Mouse (Mus musculus) liver, embryonic 16.5 days (tissue): ENCODE data around the gene Abtb2. TPM values are rescaled to one million over a fixed set of nuclear protein-coding genes. Genes with fewer than 3 reads are reported as not detected.
A peak's percentile ranks its signal among the peaks of the same experiment; 100 is the strongest.

Experiments
- ATAC-seq: fragments of 200-750 bp; cut with Nextera tagmentation; 2 replicates; pipeline ENCODE4 v1.8.0; 2017; ENCODE audit warnings: low read depth, mild to moderate bottlenecking, moderate number of reproducible peaks, moderate library complexity
- H3K27ac ChIP-seq: fragments of 300-500 bp; sonication (generic); 2 replicates; pipeline ENCODE4 v1.5.1; 2014; ENCODE audit warnings: mild to moderate bottlenecking, low read length
- H3K27me3 ChIP-seq: fragments of 300-500 bp; sonication (generic); 2 replicates; pipeline ENCODE4 v1.6.1; 2014; ENCODE audit warnings: low read depth, low read length, mixed read lengths; ENCODE audit not compliant: control insufficient read depth, insufficient read depth
- H3K36me3 ChIP-seq: fragments of 300-500 bp; sonication (generic); 2 replicates; pipeline ENCODE4 v1.6.1; 2014; ENCODE audit warnings: mild to moderate bottlenecking; ENCODE audit not compliant: control insufficient read depth, insufficient read depth
- H3K4me1 ChIP-seq: fragments of 300-500 bp; sonication (generic); 2 replicates; pipeline ENCODE4 v1.6.1; 2014; ENCODE audit warnings: low read depth, low read length, mixed read lengths; ENCODE audit not compliant: control insufficient read depth
- H3K4me2 ChIP-seq: fragments of 300-500 bp; sonication (generic); 2 replicates; pipeline ENCODE4 v1.6.1; 2014; ENCODE audit warnings: low read depth, low read length, mixed read lengths
- H3K4me3 ChIP-seq: fragments of 300-500 bp; sonication (generic); 2 replicates; pipeline ENCODE4 v1.5.1; 2014; ENCODE audit warnings: low read depth, mild to moderate bottlenecking, low read length
- H3K9ac ChIP-seq: fragments of 300-500 bp; sonication (generic); 2 replicates; pipeline ENCODE4 v1.6.1; 2014; ENCODE audit warnings: low read depth, low read length
- H3K9me3 ChIP-seq: fragments of 300-500 bp; sonication (generic); replicated peaks from 2 replicates; pipeline ENCODE4 v1.6.1; 2016; ENCODE audit warnings: low read length; ENCODE audit not compliant: control insufficient read depth
- WGBS: fragments of 180-500 bp; shearing (Covaris S2); extraction: QIAGEN DNeasy Blood & Tissue Kit; methylation state at CpG from one replicate; pipeline ENCODE4 v1.1.7; 2014; ENCODE audit not compliant: insufficient replicate concordance; 5-methylcytosine and 5-hydroxymethylcytosine counted together
- polyA plus RNA-seq: library from polyadenylated mRNA; unstranded; fragments of >200 nt; fragmentation: Nextera tagmentation; extraction: Ambion mirVana; gene quantifications from 2 replicates; pipeline ENCODE4 v1.2.1, GENCODE M21; 2015

Abtb2 gene
- polyA plus RNA-seq, 1 experiment from 2014 or later, result 3.3 TPM

GRCm38 (mm10) chr2:103754614-103755013 lies 188.5 kb downstream of the Abtb2 start:
- H3K36me3 ChIP-seq, result peaks cover 8% of the 10 kb centered on the region; the same call in 1 of the 2 replicates
- no peak overlapping the region for H3K4me2 ChIP-seq
- no peak overlapping the region for H3K4me3 ChIP-seq
- no peak for ATAC-seq
- no peak overlapping the region for H3K27ac ChIP-seq
- H3K9me3 ChIP-seq, result no peaks in the 10 kb centered on the region
- H3K4me1 ChIP-seq, result no peaks in the 10 kb centered on the region
- 66% methylated on average over 3 of the region's 3 CpGs for WGBS
- H3K27me3 ChIP-seq, result no peaks in the 10 kb centered on the region
- H3K9ac ChIP-seq, result no peak overlapping the region

- H3K36me3 ChIP-seq, result peaks cover 8% of the 10 kb centered on the region; the same call in 1 of the 2 replicates
- no peak overlapping the region for H3K4me3 ChIP-seq
- no peak overlapping the region for H3K27ac ChIP-seq
- H3K27me3 ChIP-seq, result no peaks in the 10 kb centered on the region
- H3K4me2 ChIP-seq, result no peak overlapping the region
- no peak overlapping the region for H3K9ac ChIP-seq
- no peak for ATAC-seq
- no peaks in the 10 kb centered on the region for H3K9me3 ChIP-seq
- 78% methylated on average over 9 of the region's 9 CpGs for WGBS
- H3K4me1 ChIP-seq, result peaks cover 5% of the 10 kb centered on the region; the same call in 1 of the 2 replicates
Observed at GRCm38 (mm10) chr2:103755458-103756085, 189.5 kb downstream of the Abtb2 start.

- ATAC-seq, result 0 out of 2 replicates have a peak, but pooled peaks have one; percentile 7
- peak overlapping the region; percentile 59 for H3K9ac ChIP-seq
Observed at GRCm38 (mm10) chr2:103760421-103760820, 194.3 kb downstream of the Abtb2 start.

GRCm38 (mm10) chr2:103760906-103761716 lies 195.0 kb downstream of the Abtb2 start, which contains the start of gene Nat10:
Nat10 (minus strand) TSS chr2:103761270.
- H3K9ac ChIP-seq, result peak within 1 kb of the TSS; percentile 59
- under 1% methylated on average over 47 of the region's 47 CpGs for WGBS
- peaks cover 12% of the 10 kb centered on the region for H3K4me1 ChIP-seq
- H3K4me3 ChIP-seq, result peak within 1 kb of the TSS; percentile 83
- H3K9me3 ChIP-seq, result no peaks in the 10 kb centered on the region
- peak within 1 kb of the TSS; percentile 67 for H3K27ac ChIP-seq
- H3K36me3 ChIP-seq, result peaks cover 5% of the 10 kb centered on the region
- H3K4me2 ChIP-seq, result peak within 1 kb of the TSS; percentile 97
- ATAC-seq, result peak; percentile 95
- no peaks in the 10 kb centered on the region for H3K27me3 ChIP-seq

More at GRCm38 (mm10) chr2:103760421-103760820, 194.3 kb downstream of the Abtb2 start:
- no peaks in the 10 kb centered on the region for H3K36me3 ChIP-seq
- peak overlapping the region; percentile 97 for H3K4me2 ChIP-seq
- H3K27me3 ChIP-seq, result no peaks in the 10 kb centered on the region
- WGBS, result under 1% methylated on average over 12 of the region's 12 CpGs
- peaks cover 12% of the 10 kb centered on the region for H3K4me1 ChIP-seq
- peak overlapping the region; percentile 83 for H3K4me3 ChIP-seq
- peak overlapping the region; percentile 67; the same call in 1 of the 2 replicates for H3K27ac ChIP-seq
- H3K9me3 ChIP-seq, result no peaks in the 10 kb centered on the region

- H3K27me3 ChIP-seq, result no peaks in the 10 kb centered on the region
- peak overlapping the region; percentile 83 for H3K4me3 ChIP-seq
- H3K4me2 ChIP-seq, result peak overlapping the region; percentile 97
- no peak for ATAC-seq
- 14% methylated on average over 4 of the region's 4 CpGs for WGBS
- H3K4me1 ChIP-seq, result peaks cover 12% of the 10 kb centered on the region
- H3K9me3 ChIP-seq, result no peaks in the 10 kb centered on the region
- H3K36me3 ChIP-seq, result peaks cover 14% of the 10 kb centered on the region
- no peak overlapping the region for H3K27ac ChIP-seq
- H3K9ac ChIP-seq, result no peak overlapping the region
Observed at GRCm38 (mm10) chr2:103761993-103762392, 195.9 kb downstream of the Abtb2 start.

- no peaks in the 10 kb centered on the region for H3K27me3 ChIP-seq
- H3K9me3 ChIP-seq, result no peaks in the 10 kb centered on the region
- WGBS, result 69% methylated on average over 1 of the region's 1 CpGs
- peaks cover 15% of the 10 kb centered on the region for H3K36me3 ChIP-seq
- H3K27ac ChIP-seq, result no peak overlapping the region
- peak overlapping the region; percentile 97 for H3K4me2 ChIP-seq
- no peak for ATAC-seq
- no peak overlapping the region for H3K4me3 ChIP-seq
- peaks cover 12% of the 10 kb centered on the region for H3K4me1 ChIP-seq
- no peak overlapping the region for H3K9ac ChIP-seq
Observed at GRCm38 (mm10) chr2:103762492-103762891, 196.4 kb downstream of the Abtb2 start.

Other genes with a start within 250 kb of the Abtb2 start
- gene Elf5, start 154.6 kb upstream of the Abtb2 start, polyA plus RNA-seq, result 0.06 and 0.09 TPM in 2 replicates
- gene Cat, start 81.2 kb upstream of the Abtb2 start, polyA plus RNA-seq, result 270 and 309 TPM in 2 replicates
- gene Nat10, start 195.0 kb downstream of the Abtb2 start, polyA plus RNA-seq, result 10.8 and 12.0 TPM in 2 replicates
- gene Caprin1, start 231.3 kb downstream of the Abtb2 start, polyA plus RNA-seq, result 104 and 105 TPM in 2 replicates